Mouse (Mus musculus): ENCODE results near the gene Mettl23.
"Not testable (repeated sequence)": the region's sequence is repeated elsewhere in the genome, so short reads cannot be mapped to it uniquely, and the experiment has no call there.

The Mettl23 gene

DNA sequence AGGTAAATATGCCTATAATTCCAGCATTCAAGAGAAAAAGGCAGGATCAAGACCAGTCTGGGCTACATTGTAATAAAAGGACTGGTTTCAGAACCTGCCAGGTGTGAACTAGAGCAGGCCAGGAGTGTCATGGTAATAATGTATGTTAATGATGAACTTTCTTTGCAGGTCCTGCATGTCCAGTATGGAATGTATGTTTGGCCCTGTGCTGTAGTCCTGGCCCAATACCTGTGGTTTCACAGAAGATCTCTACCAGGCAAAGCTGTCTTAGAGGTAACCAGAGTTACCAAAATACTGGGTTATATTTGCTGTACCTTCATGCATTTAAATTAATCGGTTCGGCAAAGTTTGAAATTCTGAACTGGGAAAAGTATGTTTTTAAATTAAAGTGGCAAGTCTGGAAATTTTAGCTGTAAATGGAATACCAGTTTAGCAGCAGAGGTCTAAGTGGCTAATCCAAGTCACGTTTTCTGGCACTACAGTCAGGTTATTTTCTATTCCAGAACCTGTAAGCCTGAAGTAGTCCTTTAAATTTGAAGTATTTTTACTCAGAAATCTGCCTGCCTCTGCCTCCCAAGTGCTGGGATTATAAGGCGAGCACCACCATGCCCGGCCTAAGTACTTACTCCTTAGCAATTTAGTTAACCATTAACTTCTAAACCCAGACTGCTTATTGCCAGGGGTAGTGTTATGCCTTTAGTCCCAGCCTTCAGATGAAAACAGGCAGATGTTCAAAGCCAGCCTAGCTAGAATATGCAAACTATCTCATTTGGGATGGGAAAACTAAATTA, 5.2 kb downstream of the Mettl23 start:
- DNase-seq (ENCODE audit: low spot score): no peak

DNA sequence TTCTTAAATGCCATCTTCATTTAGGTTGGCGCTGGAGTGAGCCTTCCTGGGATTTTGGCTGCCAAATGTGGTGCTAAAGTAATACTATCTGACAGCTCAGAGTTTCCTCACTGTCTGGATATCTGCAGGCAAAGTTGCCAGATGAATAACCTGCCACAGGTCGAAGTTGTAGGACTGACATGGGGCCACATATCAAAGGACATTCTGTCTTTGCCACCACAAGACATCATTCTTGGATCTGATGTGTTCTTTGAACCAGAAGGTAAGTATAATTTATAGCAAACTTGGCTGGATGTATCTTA, 5.8 kb downstream of the Mettl23 start:
- not testable (repeated sequence) for DNase-seq (ENCODE audit: low spot score)

DNA sequence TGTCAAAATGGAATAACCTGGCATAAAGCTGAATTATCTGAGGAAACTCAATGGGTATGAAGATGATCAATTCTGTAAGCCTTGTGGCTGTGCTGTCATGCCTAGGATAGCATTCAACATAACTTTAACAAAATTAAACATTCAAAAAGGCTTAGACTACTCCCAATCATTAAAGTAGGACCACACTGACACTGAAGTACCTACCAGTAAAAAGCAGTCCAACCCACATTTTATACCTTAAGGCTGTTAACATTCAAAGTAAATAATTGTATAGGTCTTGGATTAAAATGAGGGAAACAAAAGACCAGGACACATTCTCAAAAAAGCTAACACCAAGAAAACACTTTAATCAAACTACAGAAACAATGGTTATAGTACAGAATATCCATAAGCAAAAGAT, 6.5 kb downstream of the Mettl23 start:
- no peak for DNase-seq (ENCODE audit: low spot score)

- no peak for DNase-seq (ENCODE audit: low spot score)
These were observed 7.0 kb downstream of the Mettl23 start for GRCm38 (mm10) chr11:116850085-116850484.

DNA sequence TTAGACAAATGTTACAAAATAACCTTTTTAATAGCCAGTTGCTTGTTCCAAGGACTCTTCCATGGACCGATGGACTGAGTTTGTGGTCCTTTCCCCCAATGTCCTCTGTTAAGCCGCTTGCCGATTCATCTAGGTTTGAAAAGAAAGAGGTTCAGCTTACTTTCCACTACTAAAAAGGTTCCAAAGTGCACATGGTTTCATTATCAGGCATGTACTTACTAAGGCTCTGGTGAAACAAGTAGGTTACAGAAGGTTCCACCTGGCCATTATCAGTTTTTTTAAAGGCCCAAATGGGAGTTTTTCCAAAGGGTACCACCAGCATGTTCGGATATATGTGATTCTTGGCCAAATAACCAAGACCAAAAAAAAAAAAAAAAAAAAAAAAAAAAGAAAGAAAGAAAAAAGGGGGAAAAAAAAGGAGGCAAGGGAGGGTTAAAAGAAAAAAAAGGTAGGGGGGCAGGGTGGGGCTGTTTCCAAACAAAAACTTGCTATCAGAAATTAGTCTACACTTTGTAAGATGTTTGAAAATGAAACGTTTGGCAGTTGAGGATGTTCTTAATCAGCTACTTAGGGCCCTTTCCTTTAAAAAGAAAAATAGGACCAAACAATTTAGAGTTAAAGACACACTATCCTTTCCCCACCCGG, 7.9 kb downstream of the Mettl23 start:
- DNase-seq (ENCODE audit: low spot score): no peak

DNA sequence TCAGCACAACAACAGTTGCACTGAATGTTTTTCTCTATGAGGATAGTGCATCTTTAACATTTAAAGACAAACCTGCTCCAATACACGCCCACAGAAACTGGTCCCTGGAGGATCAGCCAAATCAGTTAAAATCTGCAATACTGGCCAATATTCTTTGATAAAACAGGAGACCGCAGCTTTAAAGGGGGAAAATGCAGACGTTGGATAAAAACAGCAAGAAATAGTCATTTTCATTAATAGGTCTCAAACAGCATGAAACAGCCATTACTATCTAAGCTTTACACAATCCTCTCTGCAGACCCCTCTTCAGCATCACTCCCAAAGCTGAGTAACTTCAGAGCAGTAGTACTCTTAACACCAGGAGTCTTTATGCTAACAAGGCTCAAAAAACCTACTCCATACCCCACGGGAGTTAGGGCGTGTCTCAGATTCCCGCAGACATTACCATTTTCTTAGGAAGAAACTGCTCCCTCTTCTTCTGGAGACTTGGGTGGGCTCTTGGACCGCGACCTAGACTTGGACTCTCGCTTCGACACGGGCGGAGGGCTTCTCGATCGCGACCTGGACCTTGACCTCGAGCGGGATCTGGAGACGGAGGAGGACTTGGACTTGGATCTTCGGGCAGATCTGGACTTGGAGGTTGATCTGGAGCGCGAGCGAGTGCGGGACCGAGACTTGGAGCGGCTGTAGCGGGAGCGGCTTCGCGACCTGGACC, 8.7 kb downstream of the Mettl23 start:
- no peak for DNase-seq (ENCODE audit: low spot score)

GRCm38 (mm10) chr11:116852291-116852890, 9.3 kb downstream of the Mettl23 start, which contains the start of gene Mfsd11:
Gene Mfsd11 (plus strand): TSS chr11:116852440.
- DNase-seq (ENCODE audit: low spot score): peak; percentile 71

DNA sequence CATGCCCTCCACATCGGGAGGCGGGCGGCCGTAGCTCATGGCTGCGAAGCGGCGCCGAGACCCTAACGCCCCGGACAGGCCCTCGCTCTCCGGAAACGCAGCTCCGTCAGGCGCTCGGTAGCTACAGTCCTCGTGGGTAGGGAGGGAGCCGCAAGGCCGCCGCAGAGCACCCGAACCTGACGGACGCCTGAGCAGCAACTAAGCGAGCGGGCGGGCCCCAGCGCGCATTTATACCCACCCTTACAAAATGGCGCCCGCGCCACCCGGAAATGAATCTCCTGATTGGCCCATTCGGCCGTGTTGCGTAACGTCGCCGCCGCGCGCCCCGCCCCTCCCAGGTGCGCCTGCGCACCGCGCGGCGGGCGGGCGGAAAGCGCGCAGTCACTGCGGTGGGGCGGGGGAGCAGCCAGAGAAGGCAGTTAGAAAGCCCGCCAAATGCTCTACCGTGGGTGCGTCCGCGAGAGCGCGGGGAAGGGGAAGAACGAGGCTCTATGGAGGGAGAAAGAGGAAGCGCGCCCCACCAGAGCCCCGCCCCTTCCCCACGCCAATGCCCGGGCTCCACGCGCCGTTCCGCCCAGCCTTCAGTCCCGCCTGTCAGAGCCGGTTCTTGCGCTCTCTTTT, 9.9 kb downstream of the Mettl23 start, which contains the start of gene Srsf2:
Srsf2 (minus strand) TSS at position 204 of the 621 bp plus-strand sequence.
- DNase-seq (ENCODE audit: low spot score): peak; percentile 89

DNA sequence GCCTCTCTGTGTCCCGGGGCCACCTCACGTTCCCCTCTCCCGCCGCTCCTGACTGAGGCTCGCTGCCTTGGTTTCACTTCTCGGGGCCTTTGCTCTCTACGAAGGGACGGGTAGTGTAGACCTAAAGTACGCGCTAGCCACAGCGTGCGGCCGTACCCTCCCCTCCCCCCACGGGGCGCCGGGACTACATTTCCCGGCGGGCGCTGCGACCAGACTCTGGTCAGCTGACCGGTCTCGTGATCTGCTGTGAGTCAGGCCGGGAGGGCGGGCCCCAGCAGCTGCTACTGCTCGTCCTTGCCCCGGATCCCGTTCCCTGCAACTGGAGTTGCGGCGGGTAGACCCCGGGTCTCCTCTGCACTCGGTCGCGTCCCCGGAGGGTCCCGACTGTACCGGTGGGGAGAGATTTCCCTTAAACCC, 10.4 kb downstream of the Mettl23 start:
- DNase-seq (ENCODE audit: low spot score): peak; percentile 92

- no peak for DNase-seq (ENCODE audit: low spot score)
These were observed 11.2 kb downstream of the Mettl23 start for GRCm38 (mm10) chr11:116854279-116854678.

GRCm38 (mm10) chr11:116857183-116857850, 14.2 kb downstream of the Mettl23 start:
- no peak for DNase-seq (ENCODE audit: low spot score)

DNA sequence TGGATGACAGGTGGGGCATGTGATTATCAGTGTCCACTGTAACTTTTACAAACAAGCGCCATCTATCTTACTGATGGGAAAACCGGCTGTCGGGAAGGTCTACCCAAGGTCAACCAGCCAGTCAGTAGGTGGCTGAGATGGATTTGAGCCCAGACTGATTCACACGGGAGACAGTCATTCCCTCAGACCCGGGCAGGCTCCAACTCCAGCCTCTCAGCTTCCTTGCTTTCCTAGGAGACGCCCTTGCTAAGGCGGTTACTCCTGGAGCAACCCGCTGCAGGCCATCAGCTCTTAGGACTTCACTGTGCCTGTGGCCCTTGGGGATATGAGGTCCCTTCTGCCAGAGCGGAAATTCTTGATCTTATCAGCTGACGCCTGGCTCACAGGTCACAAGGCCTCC, 21.4 kb downstream of the Mettl23 start:
- no peak for DNase-seq (ENCODE audit: low spot score)

DNA sequence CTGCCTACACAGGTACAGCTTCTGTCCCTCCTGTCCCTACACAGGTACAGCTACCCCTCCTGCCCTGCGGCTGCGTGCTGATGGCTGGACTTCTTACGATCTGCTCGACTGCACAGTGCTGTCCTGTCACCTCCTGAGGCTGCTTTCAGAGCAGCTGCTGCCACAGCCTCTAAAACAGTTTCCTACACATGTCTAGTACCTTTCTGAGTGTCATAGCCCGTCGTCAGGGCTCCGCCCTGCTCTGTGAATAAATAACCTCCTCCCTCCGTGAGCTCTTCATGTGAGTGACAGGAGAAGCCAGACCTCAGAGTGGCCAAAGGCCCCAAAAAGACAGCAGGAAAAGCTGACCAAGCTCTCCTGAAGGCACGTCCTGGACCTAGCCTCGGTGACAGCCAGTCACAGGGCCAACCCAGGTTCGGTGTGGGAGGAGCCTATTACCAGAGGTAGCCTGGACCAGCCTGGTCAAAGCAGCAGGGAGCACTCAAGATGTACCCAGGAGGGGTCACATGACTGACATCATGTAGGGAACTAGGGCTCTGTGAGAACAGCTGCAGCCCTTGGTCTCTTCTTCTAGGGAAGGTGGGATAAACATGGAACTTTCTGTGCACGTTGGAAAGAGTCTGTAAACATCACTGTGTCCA, 23.0 kb downstream of the Mettl23 start:
- DNase-seq (ENCODE audit: low spot score): no peak

GRCm38 (mm10) chr11:116868129-116868528, 25.1 kb downstream of the Mettl23 start:
- DNase-seq (ENCODE audit: low spot score): no peak

GRCm38 (mm10) chr11:116869223-116869622, 26.1 kb downstream of the Mettl23 start:
- no peak for DNase-seq (ENCODE audit: low spot score)

- no peak for DNase-seq (ENCODE audit: low spot score)
These were observed 26.6 kb downstream of the Mettl23 start for GRCm38 (mm10) chr11:116869641-116870040.

- no peak for DNase-seq (ENCODE audit: low spot score)
These were observed 28.5 kb downstream of the Mettl23 start for GRCm38 (mm10) chr11:116871538-116871937.

GRCm38 (mm10) chr11:116873987-116874386, 30.9 kb downstream of the Mettl23 start:
- no peak for DNase-seq (ENCODE audit: low spot score)

GRCm38 (mm10) chr11:116878454-116878853, 35.4 kb downstream of the Mettl23 start:
- DNase-seq (ENCODE audit: low spot score): no peak

GRCm38 (mm10) chr11:116880839-116881238, 37.8 kb downstream of the Mettl23 start:
- DNase-seq (ENCODE audit: low spot score): no peak

DNA sequence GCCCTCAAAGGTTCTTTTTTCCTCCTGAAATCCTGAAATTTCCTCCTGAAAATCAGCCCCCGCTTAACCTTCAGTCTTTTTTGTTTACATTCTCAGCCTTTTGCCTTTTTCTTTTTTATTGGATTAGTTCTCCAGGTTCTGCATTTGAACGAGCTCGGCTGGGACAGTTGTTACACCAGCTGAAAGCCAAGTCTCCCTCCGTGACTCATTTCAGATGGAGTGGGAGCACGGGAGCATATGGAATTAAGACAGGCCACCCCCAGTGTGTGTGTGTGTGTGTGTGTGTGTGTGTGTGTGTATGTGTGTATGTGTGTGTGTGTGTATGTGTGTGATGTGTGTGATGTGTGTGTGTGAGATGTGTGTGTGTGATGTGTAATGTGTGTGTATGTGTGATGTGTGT, 38.4 kb downstream of the Mettl23 start:
- DNase-seq (ENCODE audit: low spot score): no peak

Data from c-Kit-positive CD71-positive TER-119-positive erythroid progenitor cells, embryonic 14.5 days (primary cell).